Mouse (Mus musculus): ENCODE results near the gene Hmgcs2. TPM values are rescaled to one million over a fixed set of nuclear protein-coding genes. Genes with fewer than 3 reads are reported as not detected.
A peak's percentile ranks its signal among the peaks of the same experiment; 100 is the strongest.

Hmgcs2 gene
- total and polyA plus RNA-seq, 3 experiments = not detected

- TF ChIP-seq TCF12 (IDR thresholded peaks at IDR 0.05; ENCODE audit: low read depth, low read length) = peak; percentile 55; the same call in 1 of the 2 replicates
- TF ChIP-seq ZMIZ1 (IDR thresholded peaks at IDR 0.05; ENCODE audit: low read depth, low read length) = no peak
- peak; percentile 29; the same call in 1 of the 2 replicates for TF ChIP-seq BHLHE40 (IDR thresholded peaks at IDR 0.05; ENCODE audit: low read depth, low read length)
- no peak for TF ChIP-seq USF1 (IDR thresholded peaks at IDR 0.05; ENCODE audit: low read depth, low read length)
- peak; percentile 59 for TF ChIP-seq ETS1 (conservative IDR thresholded peaks at IDR 0.05; ENCODE audit: low read depth, low read length)
- TF ChIP-seq ZNF384 (IDR thresholded peaks at IDR 0.05; ENCODE audit: low read depth, low read length) = no peak
- TF ChIP-seq MAFK (IDR thresholded peaks at IDR 0.05; ENCODE audit: insufficient replicate concordance, low read length) = no peak
- peak; percentile 81 for TF ChIP-seq MXI1 (IDR thresholded peaks at IDR 0.05; ENCODE audit: low read depth, low read length)
- peak; percentile 75 for TF ChIP-seq SIN3A (IDR thresholded peaks at IDR 0.05; ENCODE audit: low read length)
- TF ChIP-seq RAD21 (IDR thresholded peaks at IDR 0.05; ENCODE audit: low read depth, low read length) = no peak
Measured at GRCm38 (mm10) chr3:98335886-98336285, 55.7 kb downstream of the Hmgcs2 start (continued).

GRCm38 (mm10) chr3:98336661-98337654 is 56.7 kb downstream of the Hmgcs2 start:
- Histone ChIP-seq H3K9me3 (replicated peaks; ENCODE audit: low read length) (no peaks in the 10 kb centered on the region), H3K36me3 (replicated peaks in 1 of 2; ENCODE audit: control insufficient read depth in 1 of 2, insufficient read depth in 1 of 2, low read length in 1 of 2) (peaks cover 31 to 39% of the 10 kb centered on the region in 2 experiments), H3K4me3 (replicated peaks in 1 of 3; ENCODE audit: low read depth in 2 of 3, low read length in 2 of 3, poor library complexity in 1 of 3) (peak overlapping the region; percentile 75 to 97 (median 75)), H3K4me2 (ENCODE audit: insufficient read depth, low read depth, poor library complexity, severe bottlenecking) (peak overlapping the region; percentile 95), H3K27ac (ENCODE audit: insufficient read depth, low read depth) (peak overlapping the region; percentile 80), H3K4me1 (ENCODE audit: control insufficient read depth in 1 of 2, insufficient read depth in 2 of 2) (peaks cover 7 to 22% of the 10 kb centered on the region in 2 experiments), H3K9ac (ENCODE audit: insufficient read depth, low read depth) (peak overlapping the region; percentile 94), H3K79me2 (replicated peaks; ENCODE audit: control insufficient read depth, extremely low read depth, insufficient read depth, poor library complexity, severe bottlenecking) (peaks cover 60% of the 10 kb centered on the region), H3K27me3 (replicated peaks) (no peaks in the 10 kb centered on the region)
- in situ Hi-C loops (cut with MboI; ENCODE audit: low pct_ligation_motif_present, low pct_unique_long_range_greater_than_20kb, low sequenced_read_pairs) = loop anchor here (25.0 kb wide), 1 partner anchor 575 kb away; no protein-coding TSS in a partner anchor
- peak; percentile 75 for DNase-seq (ENCODE audit: extremely low read depth)
- dilution Hi-C loops (cut with MboI; ENCODE audit: extremely low pct_ligation_motif_present, extremely low pct_unique_long_range_greater_than_20kb, low sequenced_read_pairs) = no loop called here
- TF ChIP-seq MAZ (IDR thresholded peaks at IDR 0.05; ENCODE audit: low read depth, low read length) = no peak
- TF ChIP-seq TCF12 (IDR thresholded peaks at IDR 0.05; ENCODE audit: low read depth, low read length) = peak; percentile 42; the same call in 1 of the 2 replicates
- no peak for TF ChIP-seq RCOR1 (conservative IDR thresholded peaks at IDR 0.05; ENCODE audit: low read depth, low read length)
- no peak for TF ChIP-seq E2F4 (IDR thresholded peaks at IDR 0.05; ENCODE audit: insufficient replicate concordance, low read depth, low read length)
- no peak for TF ChIP-seq NRF1 (IDR thresholded peaks at IDR 0.05; ENCODE audit: low read depth, low read length)
- TF ChIP-seq ZMIZ1 (IDR thresholded peaks at IDR 0.05; ENCODE audit: low read depth, low read length) = no peak
- TF ChIP-seq JUN (IDR thresholded peaks at IDR 0.05; ENCODE audit: insufficient read depth, low read depth, low read length) = no peak
- TF ChIP-seq MEF2A (IDR thresholded peaks at IDR 0.05; ENCODE audit: borderline replicate concordance, low read depth, low read length) = no peak; the same call in 1 of the 2 replicates
- no peak for TF ChIP-seq CHD1 (IDR thresholded peaks at IDR 0.05; ENCODE audit: low read depth, low read length)
- peak; percentile 58; the same call in 1 of the 2 replicates for TF ChIP-seq ETS1 (conservative IDR thresholded peaks at IDR 0.05; ENCODE audit: low read depth, low read length)
- peak; percentile 92 for TF ChIP-seq MAX (IDR thresholded peaks at IDR 0.05; ENCODE audit: low read length)
- no peak for TF ChIP-seq KAT2A (IDR thresholded peaks at IDR 0.05; ENCODE audit: insufficient replicate concordance, low read length)
- no peak for TF ChIP-seq ZKSCAN1 (IDR thresholded peaks at IDR 0.05; ENCODE audit: borderline replicate concordance, low read depth, low read length)
- no peak for TF ChIP-seq NELFE (IDR thresholded peaks at IDR 0.05; ENCODE audit: low read depth, low read length)
- TF ChIP-seq UBTF (IDR thresholded peaks at IDR 0.05; ENCODE audit: low read depth, low read length) = no peak
- no peak for TF ChIP-seq USF1 (IDR thresholded peaks at IDR 0.05; ENCODE audit: low read depth, low read length)
- no peak for TF ChIP-seq USF2 (conservative IDR thresholded peaks at IDR 0.05; ENCODE audit: low read depth, low read length)
- no peak for TF ChIP-seq SMC3 (IDR thresholded peaks at IDR 0.05; ENCODE audit: low read depth, low read length)
- TF ChIP-seq CHD2 (IDR thresholded peaks at IDR 0.05; ENCODE audit: low read length) = no peak; the same call in 1 of the 2 replicates
- TF ChIP-seq POLR2A (IDR thresholded peaks at IDR 0.05; ENCODE audit: low read depth, low read length) = no peak; the same call in none of the 2 replicates
- TF ChIP-seq ELF1 (IDR thresholded peaks at IDR 0.05; ENCODE audit: low read depth, low read length) = no peak
- peak; percentile 77 for TF ChIP-seq EP300 (IDR thresholded peaks at IDR 0.05; ENCODE audit: low read length)
- TF ChIP-seq HCFC1 (IDR thresholded peaks at IDR 0.05; ENCODE audit: low read depth, low read length) = no peak
- TF ChIP-seq IRF4 (IDR thresholded peaks at IDR 0.05; ENCODE audit: low read depth, low read length) = peak; percentile 92
- peak; percentile 90 for TF ChIP-seq MXI1 (IDR thresholded peaks at IDR 0.05; ENCODE audit: low read depth, low read length)
- no peak for TF ChIP-seq ZNF384 (IDR thresholded peaks at IDR 0.05; ENCODE audit: low read depth, low read length)
- TF ChIP-seq CTCF (conservative IDR thresholded peaks at IDR 0.05 in 1 of 2, IDR thresholded peaks at IDR 0.05 in 1 of 2; ENCODE audit: low read depth in 2 of 2, low read length in 2 of 2) = no peak
- TF ChIP-seq BHLHE40 (IDR thresholded peaks at IDR 0.05; ENCODE audit: low read depth, low read length) = peak; percentile 96
- no peak for TF ChIP-seq PAX5 (IDR thresholded peaks at IDR 0.05; ENCODE audit: low read length)
- no peak for TF ChIP-seq TBP (conservative IDR thresholded peaks at IDR 0.05; ENCODE audit: low read depth, low read length)
- no peak for TF ChIP-seq RAD21 (IDR thresholded peaks at IDR 0.05; ENCODE audit: low read depth, low read length)

All from CH12.LX (cell line).